Mouse (Mus musculus): ENCODE data around the gene Mkrn2.
A peak's percentile ranks its signal among the peaks of the same experiment; 100 is the strongest.
"Not testable (repeated sequence)": the region's sequence is repeated elsewhere in the genome, so short reads cannot be mapped to it uniquely, and the experiment has no call there.

Gene Mkrn2

GRCm38 (mm10) chr6:115609121-115609520, 7.4 kb downstream of the Mkrn2 start:
- DNase-seq = no peak

DNA sequence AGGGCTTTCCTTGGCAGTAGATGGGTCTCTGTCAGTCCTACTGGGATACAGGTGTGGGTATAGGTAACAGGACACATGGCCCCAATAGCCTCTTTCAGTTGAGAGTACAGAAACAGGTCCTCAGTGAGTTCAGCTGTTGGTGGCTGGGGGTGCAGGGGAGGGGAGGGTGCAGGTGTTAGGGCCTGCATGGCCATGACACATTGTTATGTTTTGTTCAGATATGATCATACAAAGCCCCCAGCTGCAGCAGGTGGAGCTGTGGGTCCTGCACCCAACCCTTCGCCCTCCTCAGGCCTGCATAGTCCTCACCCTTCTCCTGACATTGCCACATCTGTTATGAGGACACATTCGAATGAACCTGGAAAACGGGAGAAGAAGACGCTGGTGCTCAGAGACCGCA, 8.6 kb downstream of the Mkrn2 start:
- DNase-seq = no peak

DNA sequence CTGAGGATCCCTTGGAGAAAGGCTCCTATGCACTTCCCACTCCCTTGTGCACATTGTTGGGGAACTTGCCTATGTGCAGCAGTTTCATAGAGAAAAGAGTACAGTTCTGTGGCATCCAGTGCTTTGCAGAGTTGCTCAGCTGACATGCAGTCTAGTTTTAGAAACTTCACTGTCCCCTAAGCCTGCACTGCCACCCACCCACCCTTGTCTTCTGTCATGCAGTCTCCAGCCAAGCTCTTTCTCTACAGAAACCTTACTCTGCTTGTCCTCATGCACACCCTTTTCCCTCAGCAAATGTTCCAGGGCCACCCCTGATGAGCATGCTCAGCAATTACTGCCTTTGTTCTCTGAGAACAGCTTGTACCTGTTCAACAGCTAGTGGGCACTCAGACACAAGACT, 12.1 kb downstream of the Mkrn2 start:
- no peak for DNase-seq

DNA sequence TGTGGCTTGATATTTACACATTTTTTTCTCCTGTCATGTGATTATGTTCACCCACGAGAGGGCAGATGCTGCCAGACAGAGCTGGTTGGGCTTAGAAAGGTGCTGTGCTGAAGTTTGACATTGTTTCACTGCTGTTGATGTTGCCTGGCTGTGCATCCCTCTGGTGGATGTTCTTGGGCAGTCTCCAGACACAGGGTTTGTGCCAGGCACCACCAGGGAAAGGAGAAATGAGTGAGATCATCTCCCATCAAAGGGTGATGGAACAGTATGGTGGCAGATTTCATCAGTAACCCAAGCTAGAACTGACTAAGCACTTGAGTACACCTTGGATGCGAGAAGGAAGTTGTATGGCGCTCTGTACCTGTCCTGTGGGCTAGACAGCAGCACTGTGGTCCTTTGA, 14.3 kb downstream of the Mkrn2 start:
- DNase-seq = no peak

GRCm38 (mm10) chr6:115619818-115620217, 18.1 kb downstream of the Mkrn2 start:
- DNase-seq = no peak

- no peak for DNase-seq
Measured at GRCm38 (mm10) chr6:115620942-115621341, 19.2 kb downstream of the Mkrn2 start.

- no peak for DNase-seq
Measured at GRCm38 (mm10) chr6:115626121-115626520, 24.4 kb downstream of the Mkrn2 start.

- DNase-seq = no peak
Measured at GRCm38 (mm10) chr6:115631056-115631795, 29.5 kb downstream of the Mkrn2 start.

- DNase-seq = no peak
Measured at GRCm38 (mm10) chr6:115634015-115634414, 32.3 kb downstream of the Mkrn2 start.

DNA sequence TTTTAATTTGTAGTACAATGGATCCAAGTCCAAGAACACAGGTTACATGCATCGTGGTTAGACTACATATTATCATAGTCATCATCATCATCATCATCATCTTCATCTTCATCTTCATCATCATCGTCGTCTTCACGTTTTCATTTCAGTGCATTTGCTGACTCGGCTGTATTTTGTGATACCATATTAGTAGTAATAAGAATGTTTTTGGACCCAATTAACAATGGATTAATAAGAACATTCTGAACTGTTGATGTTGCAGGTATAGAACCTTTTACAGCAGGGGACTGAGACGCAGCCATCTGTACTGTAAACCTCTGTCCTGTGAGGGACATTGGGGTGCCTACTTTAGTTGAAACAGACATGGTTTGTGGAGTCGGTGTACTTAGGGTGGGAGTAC, 36.5 kb downstream of the Mkrn2 start:
- not testable (repeated sequence) for DNase-seq

DNA sequence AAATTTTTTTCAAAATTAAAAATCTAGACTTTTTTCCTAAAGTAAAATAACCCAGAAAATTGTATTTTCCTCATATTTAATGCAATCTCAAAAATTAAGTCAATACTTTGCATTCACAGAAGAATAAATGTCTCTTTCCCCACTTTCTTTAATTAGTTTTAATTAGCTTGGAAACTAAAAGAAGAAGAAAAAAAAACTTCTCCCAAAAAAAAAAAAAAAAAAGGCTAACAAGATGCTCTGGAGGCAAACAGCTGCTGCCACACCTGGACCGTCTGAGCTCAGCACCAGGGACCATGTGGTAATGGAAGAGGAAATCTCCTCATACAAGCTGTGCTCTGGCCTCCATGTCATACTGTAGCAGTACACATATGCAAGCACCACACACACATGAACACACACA, 41.6 kb downstream of the Mkrn2 start:
- no peak for DNase-seq

- no peak for DNase-seq
Measured at GRCm38 (mm10) chr6:115649792-115650365, 48.2 kb downstream of the Mkrn2 start.

GRCm38 (mm10) chr6:115650476-115651427, 49.0 kb downstream of the Mkrn2 start:
- DNase-seq = peak; percentile 46 to 59

DNA sequence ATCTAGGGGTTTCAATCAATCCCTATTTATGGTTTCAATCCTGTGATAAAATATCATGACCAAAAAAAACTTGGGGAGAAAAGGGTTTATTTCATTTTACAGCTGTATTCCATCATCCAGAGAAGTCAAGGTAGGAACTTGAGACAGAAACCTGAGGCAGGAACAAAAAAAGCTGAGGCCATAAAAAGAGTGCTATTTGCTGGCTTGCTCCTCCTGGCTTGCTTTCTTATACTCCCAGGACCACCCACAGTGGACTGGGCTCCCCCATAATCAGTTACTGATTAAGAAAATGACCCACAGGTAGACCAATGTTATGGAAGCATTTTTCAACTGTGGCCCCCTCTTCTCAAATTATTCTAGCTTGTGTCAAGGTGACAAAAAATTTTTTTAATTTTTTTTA, 50.0 kb downstream of the Mkrn2 start:
- no peak for DNase-seq

- DNase-seq = no peak
Measured at GRCm38 (mm10) chr6:115653939-115654338, 52.2 kb downstream of the Mkrn2 start.

DNA sequence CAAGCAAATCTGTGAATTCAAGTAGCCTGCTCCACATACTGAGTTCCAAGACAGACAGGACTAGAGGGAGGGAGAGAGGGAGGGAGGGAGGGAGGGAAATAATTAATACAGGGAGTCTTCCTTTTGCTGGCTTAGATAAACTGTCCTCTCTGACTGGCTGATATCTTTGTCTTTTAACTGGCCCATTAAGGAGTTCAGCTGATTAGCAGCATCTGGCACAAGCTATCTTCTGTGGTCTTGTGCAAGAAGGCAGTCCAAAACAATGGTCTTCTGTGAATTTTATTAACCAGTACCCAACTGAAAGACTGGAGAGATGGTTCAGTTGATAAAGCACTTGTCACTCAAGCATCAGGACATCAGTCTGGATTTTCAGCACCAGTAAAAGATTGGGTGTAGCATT, 57.1 kb downstream of the Mkrn2 start:
- no peak for DNase-seq

- DNase-seq = no peak
Measured at GRCm38 (mm10) chr6:115664268-115664667, 62.6 kb downstream of the Mkrn2 start.

DNA sequence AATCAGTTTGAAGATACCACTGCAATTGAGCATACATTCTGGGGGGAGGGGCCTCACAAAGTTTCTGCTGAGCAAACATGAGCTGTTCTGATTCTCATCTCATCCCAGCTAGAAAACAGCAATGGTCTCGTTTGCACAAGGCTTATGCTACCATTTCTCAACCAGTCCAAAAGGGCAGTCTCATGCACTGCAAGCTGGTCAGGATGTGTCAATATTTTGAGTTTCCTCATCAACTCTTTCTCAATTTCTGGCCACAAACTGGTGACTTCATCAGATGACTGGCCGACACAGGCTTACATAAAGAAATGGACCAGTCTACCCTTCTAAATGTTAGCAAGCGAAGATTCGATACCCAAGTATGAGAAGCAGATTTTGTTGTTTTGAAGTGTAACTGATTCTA, 64.9 kb downstream of the Mkrn2 start:
- DNase-seq = peak; percentile 50 to 78

Data from lung, adult 18-20 months (tissue).